Mouse (Mus musculus) C2C12 (cell line): ENCODE measurements around the gene Erg28.

Experiments used
- CTCF ChIP-seq: IDR thresholded peaks from one replicate; pipeline ENCODE4 v1.5.1; 2011; ENCODE audit not compliant: control insufficient read depth, insufficient read depth, insufficient read length
- MAX ChIP-seq: IDR thresholded peaks from one replicate; pipeline ENCODE4 v1.6.1; 2011; ENCODE audit warnings: mild to moderate bottlenecking, control low read depth
- MYOG ChIP-seq: IDR thresholded peaks from one replicate; pipeline ENCODE4 v1.6.1; 2011; ENCODE audit not compliant: control insufficient read depth, insufficient read length; ENCODE audit errors: extremely low read depth

GRCm38 (mm10) chr12:85800031-85800430, 24.3 kb downstream of the Erg28 start:
- TF ChIP-seq CTCF (no peak), MYOG (no peak), MAX (no peak)
